Mouse (Mus musculus) thymus, adult 2 months (tissue): ENCODE data around the gene Dnali1.
A peak's percentile ranks its signal among the peaks of the same experiment; 100 is the strongest.

ENCODE experiments used
- CTCF ChIP-seq: fragments of 200-500 bp; IDR thresholded peaks from 2 replicates; pipeline ENCODE4 v1.5.1; 2012; ENCODE audit warnings: mild to moderate bottlenecking, control low read depth, low read length, moderate library complexity, borderline replicate concordance; ENCODE audit not compliant: control insufficient read depth, poor library complexity, insufficient read depth; ENCODE audit errors: extremely low read depth
- POLR2A ChIP-seq: fragments of 200-500 bp; IDR thresholded peaks from 2 replicates; pipeline ENCODE4 v1.6.1; 2012; ENCODE audit warnings: mild to moderate bottlenecking, low read length, control low read depth, moderate library complexity; ENCODE audit not compliant: control insufficient read depth, poor library complexity, insufficient read depth; ENCODE audit errors: extremely low read depth

- no peak for TF ChIP-seq POLR2A
- TF ChIP-seq CTCF = peak; percentile 66; the same call in 1 of the 2 replicates
Observed at GRCm38 (mm10) chr4:125099458-125099857, 34.0 kb upstream of the Dnali1 start.
